Mouse (Mus musculus): Measurements from ENCODE around the gene 2610008E11Rik.
"Not testable (repeated sequence)": the region's sequence is repeated elsewhere in the genome, so short reads cannot be mapped to it uniquely, and the experiment has no call there.

The 2610008E11Rik gene

DNA sequence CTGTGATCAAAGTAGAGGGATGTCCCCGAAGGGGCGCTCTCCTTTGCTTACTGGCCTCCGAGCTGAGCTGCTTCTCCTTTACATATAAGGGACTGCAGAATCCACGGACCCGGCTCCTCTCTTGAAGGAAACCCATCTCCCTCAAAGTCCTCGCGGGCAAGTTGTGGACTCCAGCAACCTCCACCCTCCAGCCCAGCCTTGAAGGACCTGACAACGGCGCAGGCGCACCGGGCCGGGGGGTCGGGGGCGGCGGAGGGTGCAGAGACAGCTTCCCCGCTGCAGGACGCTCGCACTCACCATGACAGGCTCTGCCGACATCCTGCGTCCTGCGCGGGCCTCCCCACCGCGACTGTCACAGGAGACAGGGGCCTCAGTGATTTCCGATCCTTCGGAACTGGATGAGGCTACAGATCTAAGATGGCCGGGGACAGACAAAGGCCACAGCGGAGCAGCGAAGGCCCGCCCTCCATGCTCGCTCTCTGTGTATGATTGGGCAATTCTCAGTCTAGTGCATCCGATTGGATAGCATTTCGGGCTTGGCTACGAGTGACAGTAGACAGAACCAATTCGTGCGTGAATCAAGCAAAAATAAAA lies at the start of gene 2610008E11Rik:
2610008E11Rik (minus strand) TSS at position 440 of the 594 bp plus-strand sequence.
- peak; percentile 96 for DNase-seq

GRCm38 (mm10) chr10:79116125-79116849 lies 18.9 kb upstream of the 2610008E11Rik start:
- peak; percentile 71 for DNase-seq

DNA sequence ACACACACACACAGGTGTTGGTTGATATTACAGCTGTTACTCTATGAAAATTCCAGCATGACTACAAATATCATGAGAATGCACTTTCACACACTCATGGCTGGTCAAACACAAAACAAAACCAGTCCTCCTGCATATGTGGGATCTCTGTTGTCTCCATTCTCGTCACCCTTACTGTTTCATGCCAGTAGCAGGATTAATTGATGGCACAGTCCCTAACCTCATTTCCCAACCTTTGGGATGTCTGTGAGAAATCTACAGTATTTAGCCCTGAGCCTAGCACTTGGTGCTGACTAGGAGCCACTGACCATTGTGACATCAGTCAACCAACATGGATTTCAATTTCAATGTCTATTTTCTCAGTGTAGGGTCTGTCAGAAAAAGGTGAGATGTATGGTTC lies 17.7 kb upstream of the 2610008E11Rik start:
- no peak for DNase-seq

GRCm38 (mm10) chr10:79110482-79110881 lies 13.1 kb upstream of the 2610008E11Rik start:
- DNase-seq, result no peak

GRCm38 (mm10) chr10:79109156-79109555 lies 11.8 kb upstream of the 2610008E11Rik start:
- no peak for DNase-seq

- no peak for DNase-seq
Observed at GRCm38 (mm10) chr10:79107531-79107930, 10.1 kb upstream of the 2610008E11Rik start.

GRCm38 (mm10) chr10:79106325-79107282 lies 9.2 kb upstream of the 2610008E11Rik start:
- DNase-seq, result peak; percentile 27

DNA sequence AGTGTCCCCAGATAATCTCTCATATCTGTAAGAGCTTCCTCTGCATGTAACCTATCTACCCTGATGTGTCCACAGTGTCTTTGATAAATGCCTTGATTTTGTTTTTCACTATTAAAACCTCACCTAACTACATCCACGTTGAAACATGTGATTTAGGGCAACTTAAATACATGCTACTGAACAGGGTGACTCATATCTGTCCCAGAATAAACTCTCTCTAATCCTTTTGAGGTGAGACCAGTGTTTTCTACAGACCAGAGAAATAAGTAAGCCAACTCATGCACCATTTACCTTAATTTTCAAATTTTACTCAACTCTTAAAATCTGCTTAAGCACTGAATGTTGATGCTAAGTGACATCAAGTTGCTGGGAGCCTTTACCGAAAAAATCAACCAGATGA lies 694 bp downstream of the 2610008E11Rik start:
- no peak for DNase-seq

- DNase-seq, result no peak
Observed at GRCm38 (mm10) chr10:79091731-79092130, 5.7 kb downstream of the 2610008E11Rik start.

GRCm38 (mm10) chr10:79089000-79089399 lies 8.4 kb downstream of the 2610008E11Rik start:
- no peak for DNase-seq

DNA sequence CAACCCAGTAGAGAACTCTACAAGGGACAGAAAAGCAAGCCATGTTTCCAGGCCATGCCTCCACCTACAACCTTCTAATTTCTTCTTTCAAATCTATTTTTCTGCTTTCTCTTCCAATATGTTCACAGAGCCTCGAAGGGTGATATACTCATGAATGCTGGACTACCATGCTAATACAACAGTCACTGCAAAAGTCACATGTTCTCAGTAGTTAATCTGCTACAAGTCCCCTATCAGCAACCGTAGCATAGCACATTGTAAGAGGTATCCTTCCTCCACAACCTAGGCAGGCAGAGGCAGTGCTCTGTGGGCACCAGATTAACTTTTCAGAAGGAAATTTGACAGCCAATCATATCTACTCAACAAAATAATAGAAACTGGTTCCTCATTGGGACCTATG lies 10.8 kb downstream of the 2610008E11Rik start:
- no peak for DNase-seq

DNA sequence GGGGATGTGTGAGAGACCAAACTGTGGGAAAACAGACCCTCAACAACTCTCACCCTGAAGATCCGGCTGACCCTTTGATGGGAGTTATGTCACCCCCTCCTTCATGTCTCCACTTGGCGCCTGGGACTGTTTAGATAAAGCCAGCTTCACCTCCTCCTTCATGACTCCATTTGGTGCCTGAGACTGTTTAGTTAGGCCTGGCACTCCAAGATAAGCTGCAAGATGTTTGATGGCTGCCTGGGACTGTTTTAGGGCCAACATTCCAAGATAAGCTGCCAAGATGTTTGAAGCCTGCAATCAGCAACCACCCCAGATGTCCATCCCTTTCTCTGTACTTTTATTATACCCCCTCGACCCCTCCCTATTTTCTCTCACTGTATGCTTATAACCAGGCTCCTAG lies 40.0 kb downstream of the 2610008E11Rik start:
- not testable (repeated sequence) for DNase-seq

GRCm38 (mm10) chr10:79042457-79042856 lies 54.9 kb downstream of the 2610008E11Rik start:
- DNase-seq, result not testable (repeated sequence)

GRCm38 (mm10) chr10:79028441-79028840 lies 69.0 kb downstream of the 2610008E11Rik start, which contains the start of gene Olfr57:
Olfr57 (plus strand) TSS chr10:79028741.
- DNase-seq, result no peak

All from kidney, postnatal 14 days (tissue).